Mouse (Mus musculus) liver, embryonic 11.5 days (tissue): Measurements from ENCODE around the gene Taldo1. TPM values are rescaled to one million over a fixed set of nuclear protein-coding genes. Genes with fewer than 3 reads are reported as not detected.

Source experiments
- ATAC-seq: fragments of 200-750 bp; cut with Nextera tagmentation; replicated peaks from 2 replicates; pipeline ENCODE4 v1.8.0; 2017; ENCODE audit warnings: moderate number of reproducible peaks, mild to moderate bottlenecking, moderate TSS enrichment, moderate library complexity; ENCODE audit not compliant: low FRiP score
- DNase-seq: peaks from one replicate; pipeline ENCODE4 v3.0.0-alpha.2; 2017; ENCODE audit warnings: low spot score
- H3K27ac ChIP-seq: fragments of 300-500 bp; sonication (generic); 2 replicates; pipeline ENCODE4 v1.5.1; 2014; ENCODE audit warnings: mild to moderate bottlenecking, low read depth, low read length, control low read depth
- H3K27me3 ChIP-seq: fragments of 300-500 bp; sonication (generic); replicated peaks from 2 replicates; pipeline ENCODE4 v1.6.1; 2014; ENCODE audit warnings: low read length, mixed read lengths; ENCODE audit not compliant: control insufficient read depth, insufficient read depth
- H3K36me3 ChIP-seq: fragments of 300-500 bp; sonication (generic); 2 replicates; pipeline ENCODE4 v1.6.1; 2014; ENCODE audit warnings: mild to moderate bottlenecking, low read length, moderate library complexity, mixed read lengths; ENCODE audit not compliant: control insufficient read depth, insufficient read depth
- H3K4me1 ChIP-seq: fragments of 300-500 bp; sonication (generic); replicated peaks from 2 replicates; pipeline ENCODE4 v1.6.1; 2014; ENCODE audit warnings: low read length, mixed read lengths; ENCODE audit not compliant: control insufficient read depth, insufficient read depth
- H3K4me2 ChIP-seq: fragments of 300-500 bp; sonication (generic); 2 replicates; pipeline ENCODE4 v1.6.1; 2014; ENCODE audit warnings: mild to moderate bottlenecking, control low read depth, moderate library complexity
- H3K4me3 ChIP-seq: fragments of 300-500 bp; sonication (generic); 2 replicates; pipeline ENCODE4 v1.5.1; 2014; ENCODE audit warnings: low read depth, low read length, control low read depth
- H3K9ac ChIP-seq: fragments of 300-500 bp; sonication (generic); 2 replicates; pipeline ENCODE4 v1.6.1; 2014; ENCODE audit warnings: low read depth, low read length, control low read depth
- H3K9me3 ChIP-seq: fragments of 300-500 bp; sonication (generic); 2 replicates; pipeline ENCODE4 v1.6.1; 2016; ENCODE audit warnings: low read length, inconsistent platforms, mixed read lengths; ENCODE audit not compliant: control insufficient read depth
- WGBS: fragments of 180-500 bp; shearing (Covaris S2); extraction: QIAGEN DNeasy Blood & Tissue Kit; methylation state at CpG from one replicate; pipeline ENCODE4 v1.1.7; 2014; 5-methylcytosine and 5-hydroxymethylcytosine counted together
- polyA plus RNA-seq: library from polyadenylated mRNA; unstranded; fragments of >200 nt; fragmentation: Nextera tagmentation; extraction: Ambion mirVana; gene quantifications from 2 replicates; pipeline ENCODE4 v1.2.1, GENCODE M21; 2014

Taldo1 gene
- polyA plus RNA-seq, 1 experiment from 2014 or later, result 442 TPM

GRCm38 (mm10) chr7:141411667-141412066 lies 19.7 kb downstream of the Taldo1 start:
- 88% methylated on average over 1 of the region's 1 CpGs for WGBS
- no peak for ATAC-seq
- Histone ChIP-seq H3K9me3 (no peaks in the 10 kb centered on the region), H3K4me3 (no peak overlapping the region), H3K27ac (no peak overlapping the region), H3K36me3 (peaks cover 9% of the 10 kb centered on the region), H3K4me1 (peaks cover 14% of the 10 kb centered on the region), H3K9ac (no peak overlapping the region), H3K27me3 (no peaks in the 10 kb centered on the region), H3K4me2 (no peak overlapping the region)
- no peak for DNase-seq

- Histone ChIP-seq H3K4me1 (peaks cover 14% of the 10 kb centered on the region), H3K9ac (peak overlapping the region; percentile 88), H3K9me3 (no peaks in the 10 kb centered on the region), H3K4me3 (peak overlapping the region; percentile 82), H3K27me3 (no peaks in the 10 kb centered on the region), H3K4me2 (peak overlapping the region; percentile 92), H3K36me3 (peaks cover 5% of the 10 kb centered on the region; the same call in 1 of the 2 replicates), H3K27ac (peak overlapping the region; percentile 69; the same call in 1 of the 2 replicates)
- peak; percentile 27 for ATAC-seq
- DNase-seq, result peak; percentile 40
- WGBS, result 4% methylated on average over 16 of the region's 16 CpGs
These were observed 21.3 kb downstream of the Taldo1 start for GRCm38 (mm10) chr7:141413331-141413730.

GRCm38 (mm10) chr7:141413809-141414584 lies 22.0 kb downstream of the Taldo1 start, which contains the start of gene Gatd1:
Gatd1 (minus strand) TSS chr7:141414136.
- Histone ChIP-seq H3K4me3 (peak within 1 kb of the TSS; percentile 82), H3K27ac (peak within 1 kb of the TSS; percentile 69; the same call in 1 of the 2 replicates), H3K36me3 (peaks cover 5% of the 10 kb centered on the region; the same call in 1 of the 2 replicates), H3K4me2 (peak within 1 kb of the TSS; percentile 92), H3K9ac (peak within 1 kb of the TSS; percentile 88), H3K4me1 (peaks cover 14% of the 10 kb centered on the region), H3K27me3 (no peaks in the 10 kb centered on the region), H3K9me3 (no peaks in the 10 kb centered on the region)
- ATAC-seq (peak; percentile 91), DNase-seq (peak; percentile 100)
- WGBS, result under 1% methylated on average over 55 of the region's 56 CpGs

- Histone ChIP-seq H3K27me3 (no peaks in the 10 kb centered on the region), H3K4me2 (no peak overlapping the region), H3K9me3 (no peaks in the 10 kb centered on the region), H3K36me3 (no peaks in the 10 kb centered on the region), H3K4me1 (peaks cover 14% of the 10 kb centered on the region), H3K9ac (no peak overlapping the region), H3K27ac (no peak overlapping the region), H3K4me3 (no peak overlapping the region)
- DNase-seq (no peak), ATAC-seq (no peak)
- 80% methylated on average over 6 of the region's 6 CpGs for WGBS
These were observed 24.3 kb downstream of the Taldo1 start for GRCm38 (mm10) chr7:141416144-141416841.

GRCm38 (mm10) chr7:141417731-141418681 lies 26.0 kb downstream of the Taldo1 start:
- Histone ChIP-seq H3K4me2 (no peak overlapping the region), H3K9me3 (no peaks in the 10 kb centered on the region), H3K27ac (no peak overlapping the region), H3K27me3 (no peaks in the 10 kb centered on the region), H3K36me3 (no peaks in the 10 kb centered on the region), H3K4me1 (peaks cover 10% of the 10 kb centered on the region), H3K9ac (no peak overlapping the region), H3K4me3 (no peak overlapping the region)
- no peak for DNase-seq
- ATAC-seq, result no peak
- 66% methylated on average over 8 of the region's 8 CpGs for WGBS

GRCm38 (mm10) chr7:141418970-141419369 lies 27.0 kb downstream of the Taldo1 start:
- no peak for ATAC-seq
- H3K4me1 ChIP-seq, result peaks cover 6% of the 10 kb centered on the region; the same call in 1 of the 2 replicates
- DNase-seq, result no peak
- H3K27ac ChIP-seq, result no peak overlapping the region
- no peaks in the 10 kb centered on the region for H3K27me3 ChIP-seq
- no peaks in the 10 kb centered on the region for H3K9me3 ChIP-seq
- WGBS, result 68% methylated on average over 7 of the region's 7 CpGs
- no peak overlapping the region for H3K4me3 ChIP-seq
- no peak overlapping the region for H3K4me2 ChIP-seq
- no peaks in the 10 kb centered on the region for H3K36me3 ChIP-seq
- H3K9ac ChIP-seq, result no peak overlapping the region

- Histone ChIP-seq H3K4me2 (no peak overlapping the region), H3K9ac (no peak overlapping the region), H3K4me3 (no peak overlapping the region), H3K4me1 (no peaks in the 10 kb centered on the region), H3K27me3 (no peaks in the 10 kb centered on the region), H3K27ac (peak overlapping the region; percentile 30), H3K36me3 (no peaks in the 10 kb centered on the region), H3K9me3 (no peaks in the 10 kb centered on the region)
- DNase-seq (no peak), ATAC-seq (no peak)
- 65% methylated on average over 9 of the region's 9 CpGs for WGBS
These were observed 28.2 kb downstream of the Taldo1 start for GRCm38 (mm10) chr7:141420030-141420702.

- no peak overlapping the region for H3K4me3 ChIP-seq
- ATAC-seq, result no peak
- 70% methylated on average over 4 of the region's 4 CpGs for WGBS
These were observed 31.8 kb downstream of the Taldo1 start for GRCm38 (mm10) chr7:141423811-141424210.

More at GRCm38 (mm10) chr7:141423811-141424210, 31.8 kb downstream of the Taldo1 start:
- H3K9ac ChIP-seq, result no peak overlapping the region; the same call in 1 of the 2 replicates
- no peaks in the 10 kb centered on the region for H3K9me3 ChIP-seq
- no peak overlapping the region for H3K4me2 ChIP-seq
- H3K36me3 ChIP-seq, result no peaks in the 10 kb centered on the region
- no peaks in the 10 kb centered on the region; the same call in 1 of the 2 replicates for H3K4me1 ChIP-seq
- no peak overlapping the region for H3K27ac ChIP-seq
- no peaks in the 10 kb centered on the region for H3K27me3 ChIP-seq
- DNase-seq, result no peak
